Mouse (Mus musculus) frontal cortex, adult (tissue): ENCODE data around the gene Wdr45.
"Not testable (repeated sequence)": the region's sequence is repeated elsewhere in the genome, so short reads cannot be mapped to it uniquely, and the experiment has no call there.

Experiments
- ATAC-seq: cut with Nextera tagmentation; 2 replicates; pipeline ENCODE4 v1.9.2; 2017; ENCODE audit warnings: mild to moderate bottlenecking, moderate library complexity, mixed read lengths; ENCODE audit not compliant: low TSS enrichment

The Wdr45 gene

DNA sequence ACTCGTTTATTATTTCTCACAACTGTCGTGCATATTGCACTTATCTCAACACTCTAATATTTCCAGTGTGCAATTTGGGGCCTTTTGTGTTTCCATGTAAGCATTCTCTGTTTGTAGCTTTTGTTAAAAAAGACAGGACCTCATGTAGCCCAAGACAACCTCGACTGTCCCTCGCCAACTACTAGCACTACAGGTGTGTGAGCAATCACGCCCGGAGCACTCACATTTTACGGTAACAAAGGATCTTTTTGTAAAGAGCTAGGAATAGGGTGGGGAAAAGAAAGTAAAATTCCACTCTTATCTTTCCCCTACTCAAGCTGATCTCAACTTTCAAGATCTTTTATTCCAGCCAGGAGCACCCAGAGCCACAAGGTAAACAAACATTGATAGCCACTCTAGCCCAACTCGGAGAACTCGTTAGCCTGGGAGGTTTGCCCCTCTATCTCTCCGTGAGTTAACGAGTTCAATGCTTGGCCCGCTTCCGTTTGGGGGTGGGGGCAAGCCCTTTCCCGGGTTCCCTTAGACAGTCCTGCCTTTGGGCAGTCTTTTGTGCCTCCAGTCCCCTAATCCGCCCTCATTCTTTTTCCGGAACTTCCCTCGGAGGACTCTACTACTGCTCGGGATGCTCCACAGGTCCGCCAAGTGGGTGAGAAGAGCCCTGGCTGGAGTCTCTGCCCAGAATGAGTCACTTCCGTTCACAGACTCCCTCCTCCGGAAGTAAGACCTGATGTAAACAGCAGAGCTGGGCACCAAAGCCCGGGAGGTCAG lies 7.6 kb downstream of the Wdr45 start, which contains the start of gene Gm45208:
Gene Gm45208 (plus strand): TSS at position 732 of the 768 bp plus-strand sequence.
- peak; percentile 97 for ATAC-seq

DNA sequence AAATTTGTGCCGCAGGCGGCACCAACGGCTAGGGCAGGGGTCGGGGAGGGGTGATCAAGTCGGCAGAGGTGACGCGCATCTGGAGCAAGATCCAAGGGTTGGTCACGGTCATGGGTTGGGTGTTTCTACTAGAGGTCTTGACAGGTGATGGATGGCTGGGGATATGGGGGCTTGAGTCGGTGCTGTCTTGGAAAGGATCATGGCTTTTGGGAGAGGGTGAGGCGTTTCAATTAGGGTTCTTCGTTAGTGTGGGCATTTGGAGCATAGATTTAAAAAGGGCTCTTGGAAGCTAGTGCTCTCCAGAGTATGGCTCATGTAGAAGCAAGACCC lies 8.1 kb downstream of the Wdr45 start:
- no peak for ATAC-seq

DNA sequence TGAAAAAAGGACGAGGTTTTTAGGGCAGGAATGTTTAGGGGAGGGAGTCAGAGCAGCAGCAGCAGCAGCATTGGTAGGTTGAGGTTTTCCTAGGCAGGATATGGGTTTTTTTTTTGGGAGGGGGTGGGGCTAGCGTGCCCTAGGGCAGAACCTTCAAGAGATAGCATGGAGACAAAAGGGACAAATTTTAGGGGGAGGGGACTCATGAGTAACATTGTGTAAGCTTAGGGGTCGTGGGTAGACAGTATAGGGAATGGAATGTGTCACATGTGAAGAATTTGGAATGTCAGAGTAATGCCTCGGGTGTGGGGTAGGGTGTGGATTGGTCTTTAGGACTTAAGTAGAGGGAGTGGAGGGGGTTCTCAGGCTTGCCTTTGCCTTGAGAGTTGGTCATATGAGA lies 8.6 kb downstream of the Wdr45 start:
- ATAC-seq: no peak

GRCm38 (mm10) chrX:7724135-7724534 lies 10.0 kb downstream of the Wdr45 start:
- ATAC-seq: no peak

- ATAC-seq: no peak
These were observed 11.7 kb downstream of the Wdr45 start for GRCm38 (mm10) chrX:7725841-7726240.

- no peak for ATAC-seq
These were observed 13.0 kb downstream of the Wdr45 start for GRCm38 (mm10) chrX:7727176-7727575.

DNA sequence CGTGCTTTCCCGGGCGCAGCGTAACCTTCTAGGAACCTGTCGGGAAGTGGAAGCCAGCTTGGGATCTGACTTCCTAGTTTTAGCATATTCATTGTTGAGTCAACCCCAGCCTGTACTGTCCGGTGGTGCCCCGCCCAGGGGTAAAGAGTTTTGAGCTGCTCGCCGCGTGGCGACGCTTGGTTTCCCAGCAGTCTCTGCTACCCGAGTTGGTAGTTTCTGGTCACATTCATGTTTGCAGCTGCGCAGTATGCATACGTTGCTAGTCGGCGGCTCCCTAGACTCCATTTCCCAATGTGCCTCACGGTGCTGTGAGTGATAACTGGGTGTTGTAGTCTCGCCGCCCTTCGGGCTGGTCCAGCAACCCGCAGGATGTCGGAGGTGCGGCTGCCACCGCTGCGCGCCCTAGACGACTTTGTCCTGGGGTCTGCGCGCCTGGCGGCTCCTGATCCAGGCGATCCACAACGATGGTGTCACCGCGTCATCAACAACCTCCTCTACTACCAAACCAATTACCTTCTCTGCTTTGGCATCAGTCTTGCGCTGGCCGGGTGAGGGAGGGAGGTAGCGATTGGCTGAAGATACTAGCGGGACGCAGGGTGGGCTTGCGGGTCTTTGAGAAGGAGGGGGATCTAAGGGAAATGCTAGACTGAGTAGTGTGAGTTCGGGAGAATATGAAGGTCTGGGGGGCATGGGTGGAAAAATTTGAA lies 14.2 kb downstream of the Wdr45 start, which contains the start of gene Praf2:
Gene Praf2 (plus strand): TSS at position 225 of the 707 bp plus-strand sequence.
- peak; percentile 94 for ATAC-seq

- 0 out of 2 replicates have a peak, but pooled peaks have one; percentile 14 for ATAC-seq
These were observed 14.8 kb downstream of the Wdr45 start for GRCm38 (mm10) chrX:7728922-7729265.

DNA sequence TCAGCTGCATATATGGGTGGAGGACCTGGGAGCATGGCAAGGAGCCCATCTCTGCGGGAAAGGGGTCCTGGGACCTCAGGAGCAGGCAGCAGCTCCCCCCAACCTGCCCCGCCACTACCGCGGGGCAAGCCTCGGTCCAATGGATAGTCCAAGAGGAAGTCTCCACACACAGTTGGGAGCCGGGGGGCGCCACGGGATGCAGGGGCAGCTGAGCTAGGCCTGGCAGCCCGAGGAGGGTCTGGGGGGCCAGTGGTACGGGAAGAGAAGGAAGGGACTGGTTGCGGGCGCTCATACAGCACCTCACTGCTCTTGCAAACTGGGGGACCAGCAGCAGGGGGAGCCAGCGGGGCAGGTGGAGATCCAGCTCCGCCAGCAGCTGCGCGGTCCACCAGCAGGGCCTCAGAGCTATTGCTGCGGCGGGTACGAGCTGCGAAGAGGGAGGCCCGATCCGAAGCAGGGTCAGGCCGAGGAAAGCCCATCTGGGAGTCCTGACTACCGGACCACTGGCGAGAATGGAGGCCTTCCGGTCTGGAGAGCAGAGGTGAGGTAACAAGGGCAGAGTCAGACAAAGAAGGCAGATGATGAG lies 19.5 kb downstream of the Wdr45 start:
- ATAC-seq: 0 out of 2 replicates have a peak, but pooled peaks have one; percentile 50

- no peak for ATAC-seq
These were observed 25.4 kb downstream of the Wdr45 start for GRCm38 (mm10) chrX:7739336-7740081.

- ATAC-seq: no peak
These were observed 26.1 kb downstream of the Wdr45 start for GRCm38 (mm10) chrX:7740082-7740819.

DNA sequence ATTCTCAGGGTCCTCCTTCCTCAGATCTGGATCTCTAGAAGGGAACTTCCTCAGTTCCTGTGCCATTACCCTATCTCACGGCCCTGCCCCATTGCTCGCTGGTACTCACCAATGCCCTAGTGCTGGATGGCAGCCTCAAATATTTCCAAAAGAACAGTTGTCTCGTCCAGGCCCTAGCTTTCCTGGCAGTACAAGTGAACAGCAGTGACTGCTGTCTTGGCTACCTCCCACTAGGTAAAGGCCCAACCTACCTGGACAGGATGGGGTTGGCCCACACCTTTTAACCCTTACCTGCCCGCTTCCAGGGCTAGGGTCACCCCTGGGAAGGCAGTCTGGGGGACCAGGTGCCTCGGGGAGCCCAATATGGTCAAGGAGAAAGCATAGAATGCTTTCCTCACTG lies 27.0 kb downstream of the Wdr45 start:
- no peak for ATAC-seq

DNA sequence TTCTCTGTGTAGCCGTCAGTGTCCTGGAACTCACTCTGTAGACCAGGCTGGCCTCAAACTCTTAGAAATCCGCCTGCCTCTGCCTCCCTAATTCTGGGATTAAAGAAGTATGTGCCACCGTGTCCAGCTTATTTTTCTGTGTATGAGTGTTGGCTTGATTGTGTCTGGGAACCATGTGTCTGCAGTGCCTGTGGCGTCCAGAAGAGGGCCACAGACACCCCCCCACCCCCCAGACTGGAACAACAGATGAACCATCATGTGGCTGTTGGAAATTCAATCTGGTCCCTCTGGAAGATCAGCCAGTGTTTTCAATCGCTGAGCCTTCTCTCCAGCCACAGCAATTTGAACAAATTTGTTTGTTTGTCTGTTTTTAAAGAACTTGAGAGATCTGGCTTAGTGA lies 29.3 kb downstream of the Wdr45 start:
- ATAC-seq: peak; percentile 57; the same call in 1 of the 2 replicates

- ATAC-seq: no peak
These were observed 30.8 kb downstream of the Wdr45 start for GRCm38 (mm10) chrX:7744940-7745339.

DNA sequence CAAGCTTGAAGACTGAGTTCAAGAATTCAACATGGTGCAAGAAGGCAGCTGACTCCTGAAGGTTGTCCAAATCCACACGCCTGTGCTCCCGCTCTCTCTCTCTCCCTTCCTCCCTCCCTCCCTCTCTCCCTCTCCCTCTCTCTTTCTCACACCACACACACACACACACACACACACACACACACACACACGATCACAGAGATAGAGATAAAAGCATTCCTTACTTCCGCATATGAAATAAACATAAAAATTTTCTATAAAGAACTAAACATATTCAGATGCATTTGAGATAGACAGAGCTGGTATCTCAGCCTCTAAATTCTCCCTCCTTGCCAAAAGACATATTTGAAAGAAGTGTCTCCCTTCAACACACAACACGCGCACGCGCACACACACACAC lies 31.3 kb downstream of the Wdr45 start:
- ATAC-seq: no peak

DNA sequence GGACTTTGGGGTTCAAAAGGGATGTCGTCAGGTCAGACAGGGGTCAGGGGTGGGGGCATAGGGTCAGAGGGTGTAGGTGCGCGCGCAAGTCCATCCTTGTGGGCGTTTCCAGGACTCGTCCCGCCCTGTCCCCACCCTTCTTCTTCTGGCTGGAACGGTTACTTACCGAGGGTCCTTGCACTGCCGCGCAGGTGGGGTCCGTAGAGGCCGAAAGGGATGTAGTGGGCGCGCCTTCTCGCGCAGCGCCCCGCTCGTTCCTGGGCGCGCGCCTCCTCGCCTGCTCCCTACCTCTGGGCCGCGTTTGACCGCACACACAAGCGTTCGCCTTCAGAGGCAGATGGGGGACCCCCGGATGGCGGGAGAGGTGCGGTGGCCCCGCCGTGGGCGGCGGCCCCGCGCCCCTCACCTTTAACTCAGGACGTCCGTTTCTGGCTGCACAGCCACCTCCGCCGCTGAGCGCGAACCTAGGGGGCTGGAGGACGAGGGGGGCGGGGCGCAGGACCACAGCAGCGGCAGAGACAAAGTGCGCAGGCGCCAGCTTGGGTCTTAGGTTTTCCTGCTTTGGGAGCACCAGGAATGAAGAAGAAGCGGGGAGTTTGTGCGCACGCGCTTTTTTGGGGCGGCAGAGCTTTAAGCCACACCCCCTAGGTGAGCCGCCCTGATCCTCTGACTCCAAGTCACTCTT lies 36.4 kb downstream of the Wdr45 start, which contains the start of gene Ccdc120:
Gene Ccdc120 (minus strand): TSS at position 474 of the 685 bp plus-strand sequence.
- ATAC-seq: peak; percentile 95

DNA sequence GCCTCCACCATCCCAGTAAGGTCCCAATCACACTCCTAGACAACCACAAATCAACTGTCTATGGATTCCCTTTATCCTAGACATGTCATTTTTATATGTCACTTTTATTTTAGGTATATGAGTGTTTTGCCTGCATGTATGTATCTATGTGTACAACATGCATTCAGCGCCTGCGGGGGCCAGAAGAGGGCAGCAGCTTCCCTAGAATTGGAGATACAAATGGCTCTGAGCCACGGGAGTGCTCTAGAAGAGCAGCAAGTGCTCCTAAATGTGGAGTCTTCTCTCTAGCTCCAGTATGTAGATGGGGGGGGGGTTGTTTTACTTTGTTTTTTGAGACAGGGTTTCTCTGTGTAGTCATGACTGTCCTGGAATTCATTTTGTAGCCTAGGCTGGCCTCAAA lies 39.5 kb downstream of the Wdr45 start:
- not testable (repeated sequence) for ATAC-seq

DNA sequence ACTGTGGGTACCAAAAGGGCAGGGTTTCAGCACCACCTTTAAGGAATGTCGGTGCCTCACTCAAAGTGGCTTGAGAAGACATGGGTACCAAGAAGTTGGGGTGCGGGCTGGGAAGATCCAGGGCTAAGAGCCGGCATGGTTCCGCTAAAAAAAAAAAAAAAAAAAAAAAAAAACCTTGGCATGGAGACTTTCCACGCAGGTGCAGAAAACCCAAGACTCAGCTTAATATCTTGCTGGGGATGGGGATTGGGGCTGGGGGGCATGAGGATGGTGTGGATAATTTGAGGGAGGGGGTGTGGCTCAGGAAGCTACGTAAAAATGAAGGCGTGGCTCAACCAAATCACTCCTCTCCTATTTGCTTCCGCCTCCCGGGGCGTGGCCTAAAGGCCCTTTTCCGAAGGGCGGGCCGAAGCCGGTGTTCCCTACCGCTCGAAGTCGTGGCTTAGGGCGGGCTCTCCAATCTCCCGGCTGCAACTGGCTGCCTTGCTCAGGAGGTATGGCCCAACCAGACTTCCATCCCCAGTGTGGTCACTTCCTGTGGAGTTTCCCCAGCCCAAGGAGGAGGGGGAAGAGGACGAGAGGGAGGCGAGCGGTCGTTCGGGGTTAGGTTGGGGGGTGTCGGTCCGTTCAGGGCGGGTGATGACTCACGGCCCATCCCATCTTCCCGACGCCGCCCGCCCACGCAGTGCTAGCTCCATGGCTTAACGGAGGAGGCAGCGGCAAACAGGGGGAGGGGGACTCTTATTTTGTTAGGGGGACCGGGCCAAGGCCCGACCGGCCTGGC lies 48.2 kb downstream of the Wdr45 start, which contains the start of gene Tfe3:
Gene Tfe3 (plus strand): TSS at position 424 of the 784 bp plus-strand sequence.
- ATAC-seq: peak; percentile 97

GRCm38 (mm10) chrX:7762921-7763197 lies 48.7 kb downstream of the Wdr45 start:
- 0 out of 2 replicates have a peak, but pooled peaks have one; percentile 2 for ATAC-seq
